Mouse (Mus musculus) C2C12 (cell line): ENCODE data around the gene Tmprss7.

Experiments
- CTCF ChIP-seq: IDR thresholded peaks from one replicate; pipeline ENCODE4 v1.5.1; 2011; ENCODE audit not compliant: control insufficient read depth, insufficient read depth, insufficient read length
- MYOD1 ChIP-seq: IDR thresholded peaks from one replicate; pipeline ENCODE4 v1.6.1; 2011; ENCODE audit warnings: low read depth; ENCODE audit not compliant: control insufficient read depth, insufficient read length

DNA sequence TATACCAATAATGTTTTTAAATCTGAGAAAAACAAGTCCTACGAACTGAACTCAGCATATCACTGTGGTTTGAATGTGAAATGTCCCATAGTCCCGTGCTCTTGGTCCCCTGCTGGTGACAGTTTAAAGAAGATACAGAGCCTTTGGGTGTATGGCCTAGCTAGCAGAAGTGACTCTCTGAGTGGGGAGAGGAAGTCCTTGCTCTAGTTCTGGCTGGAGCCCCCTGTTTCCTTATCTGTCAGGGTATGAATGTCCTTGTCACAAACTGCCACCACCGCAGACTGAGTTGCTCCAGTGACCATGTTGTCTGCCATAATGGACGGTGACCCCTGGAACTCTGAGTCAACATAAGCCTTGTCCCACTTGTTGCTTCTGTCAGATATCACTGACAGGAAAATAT, 70.2 kb downstream of the Tmprss7 start:
- TF ChIP-seq CTCF (no peak), MYOD1 (no peak)
